Mouse (Mus musculus): ENCODE results near the gene Piwil1.

DNA sequence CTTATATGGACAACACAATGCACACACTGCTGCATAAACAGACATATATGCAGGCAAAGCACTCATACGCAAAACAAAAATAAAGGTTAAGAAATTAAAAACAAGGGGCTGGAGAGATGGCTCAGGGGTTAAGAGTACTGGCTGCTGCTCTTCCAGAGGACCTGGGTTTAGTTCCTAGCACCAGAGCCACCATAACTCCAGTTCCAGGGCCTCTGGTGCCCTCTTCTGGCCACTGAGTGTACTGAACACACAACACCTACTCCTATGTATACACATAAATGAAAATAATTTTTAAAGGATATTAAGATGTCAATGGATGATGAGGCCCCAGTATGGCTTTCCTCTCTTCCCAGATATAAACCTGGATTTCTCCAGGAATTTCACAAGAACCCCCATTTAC lies 4.1 kb downstream of the Piwil1 start:
- TF ChIP-seq CHD2 (IDR thresholded peaks at IDR 0.05; ENCODE audit: low read depth, low read length), result no peak
- no peak for TF ChIP-seq HCFC1 (IDR thresholded peaks at IDR 0.05; ENCODE audit: borderline replicate concordance, insufficient read depth, low read length)
